Mouse (Mus musculus) midbrain, embryonic 10.5 days (tissue): ENCODE results near the gene Dlg2. TPM values are rescaled to one million over a fixed set of nuclear protein-coding genes. Genes with fewer than 3 reads are reported as not detected.
A peak's percentile ranks its signal among the peaks of the same experiment; 100 is the strongest.

Experiments used
- DNase-seq: peaks from one replicate; pipeline ENCODE4 v3.0.0-alpha.2; 2017; ENCODE audit warnings: low spot score
- H3K27ac ChIP-seq: fragments of 300-500 bp; sonication (generic); replicated peaks from 2 replicates; pipeline ENCODE4 v1.5.1; 2016; ENCODE audit warnings: mild to moderate bottlenecking
- H3K27me3 ChIP-seq: fragments of 300-500 bp; sonication (generic); 2 replicates; pipeline ENCODE4 v1.6.1; 2016; ENCODE audit warnings: low read depth, mild to moderate bottlenecking; ENCODE audit not compliant: poor library complexity, severe bottlenecking
- H3K36me3 ChIP-seq: fragments of 300-500 bp; sonication (generic); 2 replicates; pipeline ENCODE4 v1.6.1; 2016; ENCODE audit warnings: mild to moderate bottlenecking, moderate library complexity
- H3K4me1 ChIP-seq: fragments of 300-500 bp; sonication (generic); 2 replicates; pipeline ENCODE4 v1.6.1; 2016
- H3K4me3 ChIP-seq: fragments of 300-500 bp; sonication (generic); 2 replicates; pipeline ENCODE4 v1.5.1; 2016; ENCODE audit warnings: mild to moderate bottlenecking, moderate library complexity
- H3K9me3 ChIP-seq: fragments of 300-500 bp; sonication (generic); replicated peaks from 2 replicates; pipeline ENCODE4 v1.6.1; 2016; ENCODE audit warnings: mild to moderate bottlenecking
- WGBS: fragments of 180-500 bp; shearing (Covaris S2); methylation state at CpG from one replicate; pipeline ENCODE4 v1.1.7; 2016; 5-methylcytosine and 5-hydroxymethylcytosine counted together
- polyA plus RNA-seq: library from polyadenylated mRNA; unstranded; fragments of >200 nt; fragmentation: Nextera tagmentation; extraction: Ambion mirVana; gene quantifications from 2 replicates; pipeline ENCODE4 v1.2.1, GENCODE M21; 2016

Gene Dlg2
- polyA plus RNA-seq, 1 experiment from 2014 or later, result 1.1 TPM

GRCm38 (mm10) chr7:91090317-91090829 lies 613.9 kb downstream of the Dlg2 start:
- no peaks in the 10 kb centered on the region for H3K36me3 ChIP-seq
- peaks cover 16% of the 10 kb centered on the region for H3K4me1 ChIP-seq
- 58% methylated on average over 5 of the region's 5 CpGs for WGBS
- H3K4me3 ChIP-seq, result peak overlapping the region; percentile 47
- no peaks in the 10 kb centered on the region for H3K9me3 ChIP-seq
- H3K27ac ChIP-seq, result no peak overlapping the region
- no peak for DNase-seq
- peaks cover 34% of the 10 kb centered on the region for H3K27me3 ChIP-seq

GRCm38 (mm10) chr7:91090830-91091683 lies 614.6 kb downstream of the Dlg2 start:
- peak; percentile 23 for DNase-seq
- WGBS, result 13% methylated on average over 25 of the region's 25 CpGs
- Histone ChIP-seq H3K27me3 (peaks cover 34% of the 10 kb centered on the region), H3K4me1 (peaks cover 16% of the 10 kb centered on the region), H3K36me3 (no peaks in the 10 kb centered on the region), H3K27ac (0 out of 2 replicates have a peak overlapping the region, but pooled peaks have one; percentile 23), H3K9me3 (no peaks in the 10 kb centered on the region), H3K4me3 (peak overlapping the region; percentile 47)

- no peak for DNase-seq
- WGBS, result 94% methylated on average over 7 of the region's 7 CpGs
These were observed 620.0 kb downstream of the Dlg2 start for GRCm38 (mm10) chr7:91096467-91096866.

GRCm38 (mm10) chr7:91098521-91098920 lies 622.0 kb downstream of the Dlg2 start:
- Histone ChIP-seq H3K27ac (no peak overlapping the region), H3K36me3 (no peaks in the 10 kb centered on the region), H3K4me3 (no peak overlapping the region), H3K4me1 (no peaks in the 10 kb centered on the region), H3K27me3 (no peaks in the 10 kb centered on the region), H3K9me3 (no peaks in the 10 kb centered on the region)
- WGBS, result 83% methylated on average over 3 of the region's 3 CpGs
- DNase-seq, result no peak

More at GRCm38 (mm10) chr7:91096467-91096866, 620.0 kb downstream of the Dlg2 start:
- H3K27ac ChIP-seq, result no peak overlapping the region
- no peaks in the 10 kb centered on the region for H3K9me3 ChIP-seq
- peaks cover 9% of the 10 kb centered on the region; the same call in 1 of the 2 replicates for H3K27me3 ChIP-seq
- no peaks in the 10 kb centered on the region for H3K36me3 ChIP-seq
- peaks cover 5% of the 10 kb centered on the region for H3K4me1 ChIP-seq
- H3K4me3 ChIP-seq, result no peak overlapping the region

GRCm38 (mm10) chr7:91109575-91109974 lies 633.1 kb downstream of the Dlg2 start:
- DNase-seq, result no peak
- Histone ChIP-seq H3K4me3 (no peak overlapping the region), H3K4me1 (no peaks in the 10 kb centered on the region), H3K9me3 (no peaks in the 10 kb centered on the region), H3K27me3 (no peaks in the 10 kb centered on the region), H3K27ac (no peak overlapping the region), H3K36me3 (no peaks in the 10 kb centered on the region)
- WGBS, result 81% methylated on average over 3 of the region's 3 CpGs

GRCm38 (mm10) chr7:91132128-91132527 lies 655.7 kb downstream of the Dlg2 start:
- Histone ChIP-seq H3K9me3 (no peaks in the 10 kb centered on the region), H3K36me3 (no peaks in the 10 kb centered on the region), H3K27ac (no peak overlapping the region), H3K4me3 (no peak overlapping the region), H3K27me3 (no peaks in the 10 kb centered on the region), H3K4me1 (no peaks in the 10 kb centered on the region)
- DNase-seq, result no peak
- 75% methylated on average over 4 of the region's 4 CpGs for WGBS

- no peak overlapping the region for H3K27ac ChIP-seq
- no peak for DNase-seq
- no peak overlapping the region for H3K4me3 ChIP-seq
- no peaks in the 10 kb centered on the region for H3K36me3 ChIP-seq
- no peaks in the 10 kb centered on the region for H3K4me1 ChIP-seq
- WGBS, result 84% methylated on average over 1 of the region's 1 CpGs
- no peaks in the 10 kb centered on the region for H3K9me3 ChIP-seq
- no peaks in the 10 kb centered on the region for H3K27me3 ChIP-seq
These were observed 677.6 kb downstream of the Dlg2 start for GRCm38 (mm10) chr7:91154096-91154495.

GRCm38 (mm10) chr7:91159144-91159543 lies 682.7 kb downstream of the Dlg2 start:
- H3K36me3 ChIP-seq, result no peaks in the 10 kb centered on the region
- no peaks in the 10 kb centered on the region for H3K27me3 ChIP-seq
- no peak for DNase-seq
- 85% methylated on average over 5 of the region's 5 CpGs for WGBS
- no peaks in the 10 kb centered on the region for H3K9me3 ChIP-seq
- no peaks in the 10 kb centered on the region for H3K4me1 ChIP-seq
- H3K4me3 ChIP-seq, result no peak overlapping the region
- H3K27ac ChIP-seq, result no peak overlapping the region

GRCm38 (mm10) chr7:91161643-91162175 lies 685.2 kb downstream of the Dlg2 start:
- DNase-seq, result no peak
- 83% methylated on average over 2 of the region's 2 CpGs for WGBS
- no peak overlapping the region for H3K4me3 ChIP-seq
- H3K27me3 ChIP-seq, result no peaks in the 10 kb centered on the region
- H3K27ac ChIP-seq, result no peak overlapping the region
- H3K9me3 ChIP-seq, result no peaks in the 10 kb centered on the region
- H3K4me1 ChIP-seq, result no peaks in the 10 kb centered on the region
- no peaks in the 10 kb centered on the region for H3K36me3 ChIP-seq

GRCm38 (mm10) chr7:91173560-91173959 lies 697.1 kb downstream of the Dlg2 start:
- Histone ChIP-seq H3K4me3 (no peak overlapping the region), H3K27ac (no peak overlapping the region), H3K36me3 (no peaks in the 10 kb centered on the region), H3K27me3 (no peaks in the 10 kb centered on the region), H3K9me3 (no peaks in the 10 kb centered on the region), H3K4me1 (no peaks in the 10 kb centered on the region)
- DNase-seq, result no peak
- 93% methylated on average over 2 of the region's 2 CpGs for WGBS

- Histone ChIP-seq H3K9me3 (no peaks in the 10 kb centered on the region), H3K27me3 (no peaks in the 10 kb centered on the region), H3K36me3 (no peaks in the 10 kb centered on the region), H3K4me3 (no peak overlapping the region), H3K4me1 (no peaks in the 10 kb centered on the region), H3K27ac (no peak overlapping the region)
- DNase-seq, result no peak
- 96% methylated on average over 2 of the region's 2 CpGs for WGBS
These were observed 711.7 kb downstream of the Dlg2 start for GRCm38 (mm10) chr7:91188211-91188610.

GRCm38 (mm10) chr7:91199372-91199771 lies 722.9 kb downstream of the Dlg2 start:
- H3K9me3 ChIP-seq, result no peaks in the 10 kb centered on the region
- H3K27me3 ChIP-seq, result no peaks in the 10 kb centered on the region
- H3K4me1 ChIP-seq, result no peaks in the 10 kb centered on the region
- H3K4me3 ChIP-seq, result no peak overlapping the region
- no peaks in the 10 kb centered on the region for H3K36me3 ChIP-seq
- H3K27ac ChIP-seq, result no peak overlapping the region
- WGBS, result 93% methylated on average over 1 of the region's 1 CpGs
- DNase-seq, result no peak
